Mouse (Mus musculus) E14TG2a.4 (cell line): ENCODE data around the gene Frem2.

Experiments used
- H3K27me3 ChIP-seq: 2 replicates; pipeline ENCODE4 v1.6.1; 2014; ENCODE audit warnings: low read length, control low read depth; ENCODE audit not compliant: insufficient read depth
- H3K36me3 ChIP-seq: 2 replicates; pipeline ENCODE4 v1.6.1; 2014; ENCODE audit warnings: low read length, control low read depth; ENCODE audit not compliant: insufficient read depth
- H3K4me1 ChIP-seq: replicated peaks from 2 replicates; pipeline ENCODE4 v1.6.1; 2014; ENCODE audit warnings: low read depth, low read length, control low read depth
- H3K4me3 ChIP-seq: replicated peaks from 2 replicates; pipeline ENCODE4 v1.5.1; 2014; ENCODE audit warnings: mild to moderate bottlenecking, low read length
- H3K9me3 ChIP-seq: 2 replicates; pipeline ENCODE4 v1.6.1; 2014; ENCODE audit warnings: low read length, control low read depth
- CTCF ChIP-seq: conservative IDR thresholded peaks from 2 replicates; pipeline ENCODE4 v1.5.1; 2014; ENCODE audit warnings: low read length
- POU5F1 ChIP-seq: IDR thresholded peaks from 2 replicates; pipeline ENCODE4 v1.6.1; 2014; ENCODE audit warnings: low read length, borderline replicate concordance

Gene Frem2

DNA sequence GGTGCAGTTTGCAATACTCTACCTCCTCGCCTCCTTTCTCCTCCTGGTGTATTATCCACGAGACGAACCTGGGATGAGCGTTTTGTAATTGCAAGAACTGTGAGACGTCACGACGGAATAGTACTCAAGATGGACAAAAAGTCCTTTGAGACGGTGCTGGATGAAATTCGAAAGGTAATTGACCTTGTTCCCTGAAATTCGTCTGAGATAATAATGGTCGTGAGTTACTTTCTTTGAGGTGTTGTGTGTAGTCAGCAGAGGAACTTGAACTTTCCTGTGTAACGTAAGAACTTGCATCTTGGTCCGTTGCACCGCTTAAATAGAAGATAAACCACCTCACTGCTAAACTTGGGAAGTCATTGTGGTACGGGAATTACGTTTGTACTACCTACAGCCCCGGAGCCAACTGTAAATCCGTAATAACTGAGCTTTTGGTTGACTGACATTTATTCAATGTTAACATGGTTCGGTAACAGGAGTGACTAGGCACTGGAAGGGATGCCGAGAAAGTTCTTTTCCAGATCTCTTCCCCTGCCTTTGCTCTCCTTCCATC is 192.9 kb downstream of the Frem2 start:
- Histone ChIP-seq H3K4me1 (peaks cover 70% of the 10 kb centered on the region), H3K9me3 (no peaks in the 10 kb centered on the region), H3K36me3 (peaks cover 48% of the 10 kb centered on the region), H3K27me3 (no peaks in the 10 kb centered on the region), H3K4me3 (peak overlapping the region; percentile 96)
- TF ChIP-seq POU5F1 = no peak
- TF ChIP-seq CTCF = no peak
